Mouse (Mus musculus) lung, postnatal 4 days (tissue): ENCODE data around the gene Apof.
A peak's percentile ranks its signal among the peaks of the same experiment; 100 is the strongest.

Experiments used
- DNase-seq, 2 experiments: peaks; one replicate each; pipeline ENCODE4 v3.0.0; 2021

The Apof gene

GRCm38 (mm10) chr10:128268371-128268770, at the start of gene Apof:
Gene Apof (plus strand): TSS chr10:128268671.
- no peak for DNase-seq

DNA sequence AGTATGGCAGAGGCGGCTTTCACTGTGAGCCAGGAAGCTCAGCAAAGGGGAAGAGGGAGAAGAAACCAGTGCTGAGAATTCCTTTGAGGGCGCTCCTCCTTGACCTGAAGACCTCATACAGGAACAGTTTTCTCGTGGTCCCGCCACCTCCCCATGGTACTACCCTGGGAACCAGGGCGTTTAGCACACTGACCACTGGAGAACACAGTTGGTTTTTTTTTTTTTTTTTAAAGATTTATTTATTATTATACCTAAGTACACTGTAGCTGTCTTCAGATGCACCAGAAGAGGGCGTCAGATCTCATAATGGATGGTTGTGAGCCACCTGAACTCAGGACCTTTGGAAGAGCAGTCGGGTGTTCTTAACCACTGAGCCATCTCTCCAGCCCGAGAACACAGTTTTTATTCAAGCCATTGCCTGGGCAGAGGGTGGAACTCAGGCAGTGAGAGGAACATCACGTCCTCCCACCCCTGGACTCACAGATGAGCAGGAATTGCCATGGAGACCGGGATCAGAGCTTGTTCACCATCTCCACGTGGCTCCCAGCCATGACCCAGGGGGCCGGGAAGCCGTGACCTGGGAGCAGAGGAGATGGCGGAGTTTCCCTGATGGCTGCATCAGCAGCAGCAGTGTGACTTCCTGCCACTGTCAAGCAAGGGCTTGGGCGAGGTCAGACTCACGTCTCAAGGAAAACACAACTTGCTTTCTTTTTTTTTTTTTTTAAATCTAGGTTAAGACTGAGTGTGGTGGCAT, 46.8 kb upstream of the Apof start:
- no peak for DNase-seq

DNA sequence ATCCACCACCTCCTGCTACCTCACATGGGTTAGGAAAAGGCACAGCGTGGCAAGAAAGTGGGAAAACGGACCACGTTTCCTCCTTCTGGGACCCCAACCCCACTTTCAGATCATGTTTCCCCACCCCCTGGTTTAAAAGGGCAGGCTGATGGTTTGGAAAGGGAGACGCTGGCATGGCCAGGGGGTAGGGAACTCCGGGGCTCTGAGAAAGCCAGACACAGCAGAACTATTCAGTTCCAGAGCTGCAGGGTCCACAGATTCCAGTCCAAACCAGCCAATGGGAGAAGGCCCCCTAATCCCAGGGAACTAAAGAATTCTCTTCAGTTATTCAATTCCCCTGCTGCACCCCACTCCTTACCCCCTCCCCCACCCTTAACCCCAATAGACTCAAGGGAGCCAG, 43.4 kb upstream of the Apof start:
- no peak for DNase-seq

- DNase-seq = no peak
These were observed 42.9 kb upstream of the Apof start, which contains the start of gene Mip for GRCm38 (mm10) chr10:128225538-128225937. Gene Mip (plus strand): TSS chr10:128225838.

GRCm38 (mm10) chr10:128227592-128227991, 40.9 kb upstream of the Apof start:
- no peak for DNase-seq

- DNase-seq = no peak
These were observed 40.5 kb upstream of the Apof start for GRCm38 (mm10) chr10:128228009-128228408.

GRCm38 (mm10) chr10:128230582-128230981, 37.9 kb upstream of the Apof start:
- no peak for DNase-seq

DNA sequence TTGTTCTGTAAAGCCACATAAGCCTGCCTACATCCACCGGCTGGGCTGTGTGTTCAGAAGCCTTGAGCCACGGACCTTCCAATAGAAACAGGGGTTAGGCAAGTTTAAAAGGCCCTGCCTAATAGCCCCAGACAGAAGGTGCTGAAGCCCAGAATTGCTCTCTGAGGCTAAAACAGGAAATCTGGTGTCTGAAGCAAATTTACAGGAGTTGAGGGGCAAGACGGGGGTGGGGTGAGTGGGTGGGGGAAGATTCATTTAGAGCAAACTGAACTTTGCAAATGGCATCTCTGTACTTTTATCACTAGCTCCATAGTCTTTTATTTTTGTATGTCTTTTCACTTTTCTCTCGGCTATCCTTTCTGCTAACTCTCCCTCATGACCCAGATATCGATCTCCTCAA, 37.3 kb upstream of the Apof start:
- no peak for DNase-seq

DNA sequence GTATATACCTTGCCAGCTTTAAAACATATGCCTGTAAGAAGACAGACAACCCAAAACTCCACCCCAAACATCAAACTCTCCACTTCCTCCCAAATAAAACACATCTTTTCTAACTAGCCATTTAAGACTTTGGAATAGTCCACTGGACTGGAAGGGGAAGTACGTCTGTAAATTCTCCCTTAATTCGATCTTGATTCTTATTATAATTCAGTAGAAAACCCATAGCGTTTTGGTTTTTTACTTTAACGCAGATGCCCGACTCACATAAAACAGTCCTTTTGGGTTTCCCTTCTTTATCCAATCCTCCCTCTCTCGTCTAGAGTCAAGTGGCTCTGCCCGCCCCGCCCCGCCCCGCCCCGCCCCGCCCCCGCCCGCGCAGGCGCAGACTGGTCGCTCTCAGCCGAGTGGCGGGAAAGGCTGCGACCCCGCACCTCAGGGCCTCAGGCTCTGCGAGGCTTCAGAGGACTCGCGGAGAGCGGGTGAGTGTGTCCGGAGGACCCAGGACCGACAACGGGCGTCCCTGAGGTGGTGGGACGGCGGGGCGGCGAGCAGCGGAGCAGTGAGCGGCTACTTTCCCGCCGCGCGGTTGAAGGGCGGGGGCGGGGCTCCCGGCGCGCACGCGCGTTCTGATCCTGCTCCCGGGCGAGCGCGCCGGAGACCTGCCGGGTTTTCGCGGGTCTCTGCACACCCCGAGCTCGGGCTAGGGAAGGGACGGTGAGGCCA, 36.6 kb upstream of the Apof start, which contains the start of gene Timeless:
Timeless (plus strand) TSS at position 369 of the 723 bp plus-strand sequence.
- peak; percentile 90 to 91 for DNase-seq

DNA sequence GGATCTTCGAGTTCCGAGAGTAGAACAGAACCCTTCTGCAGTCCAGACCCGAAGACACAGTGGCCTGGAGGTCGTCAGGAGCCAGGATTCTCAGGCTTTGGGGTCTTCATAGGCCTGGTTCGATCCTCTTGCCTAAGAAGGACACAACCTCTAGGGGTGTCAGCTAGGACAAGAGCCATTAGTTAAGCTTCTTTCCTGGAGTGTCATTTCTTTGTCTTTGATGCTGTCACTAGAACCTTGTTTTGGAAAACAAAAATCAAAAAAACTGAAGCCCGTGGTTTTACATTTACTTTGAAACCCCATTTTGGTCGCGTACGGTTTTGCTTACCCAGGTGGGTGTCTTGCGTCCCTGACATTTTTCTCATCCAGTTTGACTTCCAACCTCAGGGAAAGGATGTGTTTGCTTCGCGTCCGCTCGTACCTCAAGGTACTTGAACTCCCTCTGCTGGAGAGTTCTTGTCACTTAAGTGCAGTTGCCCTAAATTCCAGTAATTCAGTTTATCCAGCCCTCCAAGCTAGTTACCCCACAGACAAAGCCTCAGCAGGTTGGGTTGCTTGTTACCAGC, 36.0 kb upstream of the Apof start:
- peak in 1 of 2 experiments; percentile 72 for DNase-seq

DNA sequence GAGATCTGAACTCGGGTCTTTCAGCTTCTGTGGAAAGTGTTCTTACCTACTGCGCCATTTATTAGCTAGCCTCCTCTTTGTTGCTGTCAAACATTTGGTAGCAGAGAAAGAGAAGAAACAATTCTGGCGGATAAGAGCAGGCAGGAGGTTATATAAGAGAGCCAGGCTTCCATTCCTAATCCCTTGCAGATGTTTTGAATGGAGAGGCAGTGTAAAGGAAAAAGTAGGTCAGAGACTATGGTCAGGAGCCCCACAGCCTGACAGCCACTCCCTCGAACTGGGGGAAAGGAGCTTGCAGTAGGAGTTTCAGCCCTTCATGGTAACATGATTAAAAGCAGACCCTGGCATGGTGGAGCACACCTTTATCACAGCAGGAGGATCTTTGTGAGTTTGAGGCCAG, 32.1 kb upstream of the Apof start:
- no peak for DNase-seq

DNA sequence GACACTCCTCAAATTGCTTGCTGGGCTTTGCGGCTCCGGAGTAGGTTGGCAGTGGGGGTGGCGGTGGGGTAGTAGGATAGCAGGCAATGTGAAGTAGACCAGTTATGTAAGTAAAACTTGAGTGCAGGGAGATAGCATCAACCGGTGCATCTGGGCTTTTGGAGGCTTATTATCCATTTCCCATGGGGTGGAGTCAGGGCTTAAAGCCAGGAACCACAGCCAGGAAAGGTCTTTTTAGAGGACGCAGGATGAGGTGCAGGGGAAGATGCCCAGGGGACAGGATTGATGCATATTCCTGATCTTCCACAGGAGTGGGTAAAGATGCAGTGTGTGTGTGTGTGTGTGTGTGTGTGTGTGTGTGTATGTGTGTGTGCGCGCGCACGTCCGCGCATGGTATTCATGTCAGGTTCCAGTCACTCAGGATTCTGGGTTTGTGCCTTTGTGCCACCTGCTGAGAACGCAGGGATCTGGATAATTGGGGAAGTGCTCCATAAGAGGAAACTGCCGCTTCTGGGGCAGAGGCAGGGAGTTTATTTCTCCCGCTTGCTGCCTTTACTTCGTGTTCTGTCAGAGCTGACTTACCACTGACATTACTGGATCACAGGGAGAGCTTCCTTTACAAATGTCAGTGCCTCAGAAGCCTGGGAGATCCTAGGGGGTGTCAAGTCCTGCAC, 30.5 kb upstream of the Apof start:
- no peak for DNase-seq

DNA sequence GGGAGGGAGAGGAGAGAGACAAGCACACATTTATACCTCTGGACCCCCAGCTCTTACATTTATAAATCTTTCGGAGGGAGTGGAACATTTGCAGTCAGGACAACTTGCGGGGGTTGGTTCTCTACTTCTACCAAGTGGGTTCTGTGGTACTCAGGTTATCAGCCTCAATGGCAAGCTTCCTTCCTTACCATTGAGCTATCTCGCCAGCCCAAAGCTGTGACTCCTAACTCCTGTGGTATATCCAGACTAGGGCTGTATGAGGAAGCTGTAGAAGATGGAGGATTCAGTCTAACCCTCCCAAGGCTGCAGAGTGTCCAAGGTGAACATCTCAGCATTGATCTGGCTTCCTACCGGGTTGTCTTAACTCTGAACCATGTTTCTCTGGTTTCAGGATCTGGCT, 29.3 kb upstream of the Apof start:
- no peak for DNase-seq

GRCm38 (mm10) chr10:128240131-128240530, 28.3 kb upstream of the Apof start:
- no peak for DNase-seq

DNA sequence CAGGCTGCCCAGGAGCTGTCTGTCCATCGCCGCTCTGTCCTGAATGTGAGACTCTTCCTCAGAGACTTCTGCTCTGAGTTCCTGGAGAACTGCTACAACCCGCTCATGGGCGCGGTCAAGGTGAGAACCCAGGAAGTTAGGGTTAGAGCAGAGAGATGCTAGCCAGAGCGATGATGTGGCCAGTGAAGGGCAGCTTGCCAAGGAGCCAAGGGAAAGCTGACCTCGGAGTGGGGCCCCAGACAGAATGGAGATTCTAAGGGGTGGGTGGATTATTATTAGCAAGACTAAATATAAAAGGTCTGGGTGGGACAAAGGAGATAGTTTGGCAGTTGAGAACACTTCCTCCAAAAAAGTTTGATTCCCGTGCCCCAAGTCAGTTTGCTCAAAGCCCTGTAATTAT, 25.2 kb upstream of the Apof start:
- DNase-seq = no peak

DNA sequence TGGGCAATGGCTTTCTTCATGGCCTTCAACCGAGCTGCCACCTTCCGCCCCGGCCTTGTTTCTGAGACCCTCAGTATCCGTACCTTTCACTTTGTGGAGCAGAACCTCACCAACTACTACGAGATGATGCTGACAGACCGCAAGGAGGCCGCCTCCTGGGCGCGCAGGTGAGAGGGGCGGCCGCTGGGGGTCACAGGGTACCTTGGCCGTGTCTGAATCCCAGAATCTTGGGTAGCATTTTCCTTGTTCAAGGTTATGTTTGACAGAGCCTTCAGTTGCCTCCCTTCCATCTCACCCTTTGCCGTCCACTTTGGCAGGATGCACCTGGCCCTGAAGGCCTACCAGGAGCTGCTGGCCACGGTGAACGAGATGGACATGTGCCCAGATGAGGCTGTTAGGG, 24.4 kb upstream of the Apof start:
- no peak for DNase-seq

- DNase-seq = peak; percentile 56 to 65
These were observed 21.3 kb upstream of the Apof start for GRCm38 (mm10) chr10:128247020-128247732.

GRCm38 (mm10) chr10:128250565-128250964, 17.9 kb upstream of the Apof start:
- DNase-seq = no peak

DNA sequence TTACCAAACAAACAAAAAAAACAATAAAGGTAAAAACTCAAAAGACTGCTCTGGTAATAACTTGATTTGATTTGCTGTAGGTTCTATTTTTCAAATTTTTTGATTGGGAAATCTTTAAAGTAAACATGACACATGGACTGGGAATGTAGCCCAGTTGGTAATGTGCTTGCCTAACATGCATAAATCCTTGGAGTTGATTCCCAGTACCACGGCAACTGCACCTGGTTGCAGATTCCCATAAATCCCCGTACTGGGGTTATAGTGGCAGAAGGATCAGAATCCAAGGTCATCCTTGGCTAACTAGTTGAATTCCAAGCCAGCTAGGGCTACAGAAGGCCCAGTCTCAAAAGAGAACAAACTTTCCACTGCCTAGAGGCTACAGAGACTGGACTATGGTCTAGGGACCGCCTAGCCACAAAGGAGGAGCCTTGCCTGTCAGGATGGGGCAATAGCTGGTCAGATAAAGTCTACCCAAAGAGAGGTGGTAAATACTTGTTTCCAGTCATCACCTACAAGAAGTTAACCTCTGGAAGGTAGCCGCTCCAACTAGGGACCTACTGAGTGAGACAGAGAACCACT, 14.7 kb upstream of the Apof start, which contains the start of gene Apon:
Apon (plus strand) TSS at position 420 of the 579 bp plus-strand sequence.
- no peak for DNase-seq

DNA sequence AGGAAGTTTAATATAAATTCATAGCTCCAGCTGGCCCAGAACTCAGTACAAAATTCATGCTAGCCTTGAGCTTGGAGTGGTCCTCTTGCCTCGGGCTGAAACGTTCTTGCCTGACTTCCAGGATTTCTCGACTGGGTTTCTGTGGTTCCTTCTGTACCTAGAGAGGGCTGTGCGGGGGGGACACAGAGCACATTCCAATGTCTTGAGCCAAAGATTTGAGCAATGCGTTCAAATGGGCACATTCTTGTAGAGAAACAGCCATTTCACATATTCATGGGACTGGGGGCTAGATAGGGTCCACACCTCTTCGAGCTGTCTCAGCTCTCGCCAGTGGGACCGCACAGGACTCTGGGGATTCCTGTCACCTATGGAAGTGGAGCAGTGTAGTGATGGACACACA, 12.5 kb upstream of the Apof start:
- no peak for DNase-seq

DNA sequence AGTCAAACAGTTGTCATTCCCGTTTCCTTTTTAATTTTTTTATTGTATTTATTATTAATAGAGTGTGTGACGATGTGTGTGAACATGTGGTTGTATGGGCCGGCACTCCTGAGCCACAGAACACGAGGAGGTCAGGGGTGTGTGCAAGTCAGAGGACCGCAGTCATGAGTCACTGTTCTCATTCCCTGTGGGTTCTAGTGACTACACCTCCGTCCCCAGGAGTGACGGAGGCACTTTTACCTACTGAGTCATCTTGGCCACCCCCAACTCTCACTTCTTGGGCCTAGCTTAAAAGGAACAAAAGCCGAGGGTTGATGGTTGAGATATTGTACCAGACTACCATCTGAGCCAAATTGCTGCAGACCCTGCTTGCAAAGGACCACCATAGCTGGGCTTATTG, 12.1 kb upstream of the Apof start:
- no peak for DNase-seq

GRCm38 (mm10) chr10:128258953-128259352, 9.5 kb upstream of the Apof start:
- DNase-seq = peak in 1 of 2 experiments; percentile 31
